Mouse (Mus musculus) forebrain, embryonic 13.5 days (tissue): ENCODE results near the gene Zfp827. TPM values are rescaled to one million over a fixed set of nuclear protein-coding genes. Genes with fewer than 3 reads are reported as not detected.

Experiments used
- ATAC-seq: fragments of 200-750 bp; cut with Nextera tagmentation; 2 replicates; pipeline ENCODE4 v1.8.0; 2017
- H3K27ac ChIP-seq: fragments of 300-500 bp; sonication (generic); 2 replicates; pipeline ENCODE4 v1.5.1; 2015; ENCODE audit warnings: inconsistent platforms, mild to moderate bottlenecking, moderate library complexity
- H3K27me3 ChIP-seq: fragments of 300-500 bp; sonication (generic); 2 replicates; pipeline ENCODE4 v1.6.1; 2015; ENCODE audit warnings: mild to moderate bottlenecking, inconsistent platforms
- H3K36me3 ChIP-seq: fragments of 300-500 bp; sonication (generic); 2 replicates; pipeline ENCODE4 v1.6.1; 2015; ENCODE audit warnings: mild to moderate bottlenecking, inconsistent platforms; ENCODE audit not compliant: poor library complexity, severe bottlenecking
- H3K4me1 ChIP-seq: fragments of 300-500 bp; sonication (generic); 2 replicates; pipeline ENCODE4 v1.6.1; 2015; ENCODE audit warnings: inconsistent platforms
- H3K4me2 ChIP-seq: fragments of 300-500 bp; sonication (generic); 2 replicates; pipeline ENCODE4 v1.6.1; 2015; ENCODE audit warnings: inconsistent platforms, mild to moderate bottlenecking, moderate library complexity
- H3K4me3 ChIP-seq: fragments of 300-500 bp; sonication (generic); 2 replicates; pipeline ENCODE4 v1.5.1; 2015; ENCODE audit warnings: mild to moderate bottlenecking, inconsistent platforms
- H3K9ac ChIP-seq: fragments of 300-500 bp; sonication (generic); 2 replicates; pipeline ENCODE4 v1.6.1; 2015; ENCODE audit warnings: mild to moderate bottlenecking, inconsistent platforms
- H3K9me3 ChIP-seq: fragments of 300-500 bp; sonication (generic); replicated peaks from 2 replicates; pipeline ENCODE4 v1.6.1; 2016; ENCODE audit warnings: inconsistent platforms
- WGBS: fragments of 180-500 bp; shearing (Covaris S2); methylation state at CpG from one replicate; pipeline ENCODE4 v1.1.7; 2015; 5-methylcytosine and 5-hydroxymethylcytosine counted together
- polyA plus RNA-seq: library from polyadenylated mRNA; unstranded; fragments of >200 nt; fragmentation: Nextera tagmentation; extraction: Ambion mirVana; gene quantifications from 2 replicates; pipeline ENCODE4 v1.2.1, GENCODE M21; 2015

Gene Zfp827
- polyA plus RNA-seq, 1 experiment from 2014 or later, result 10.2 TPM

- H3K27ac ChIP-seq, result no peak overlapping the region
- H3K27me3 ChIP-seq, result no peaks in the 10 kb centered on the region
- 42% methylated on average over 11 of the region's 11 CpGs for WGBS
- H3K9ac ChIP-seq, result no peak overlapping the region
- peaks cover 10% of the 10 kb centered on the region for H3K36me3 ChIP-seq
- no peaks in the 10 kb centered on the region for H3K4me1 ChIP-seq
- ATAC-seq, result no peak
- H3K4me2 ChIP-seq, result no peak overlapping the region
- no peak overlapping the region for H3K4me3 ChIP-seq
- H3K9me3 ChIP-seq, result no peaks in the 10 kb centered on the region
These were observed 68.7 kb downstream of the Zfp827 start for GRCm38 (mm10) chr8:79096970-79097369.

- Histone ChIP-seq H3K9ac (no peak overlapping the region), H3K27ac (no peak overlapping the region)
- no peak for ATAC-seq
These were observed 74.5 kb downstream of the Zfp827 start for GRCm38 (mm10) chr8:79102707-79103106.

GRCm38 (mm10) chr8:79103185-79103878 lies 75.1 kb downstream of the Zfp827 start:
- no peaks in the 10 kb centered on the region for H3K27me3 ChIP-seq
- no peak overlapping the region for H3K4me3 ChIP-seq
- H3K27ac ChIP-seq, result no peak overlapping the region; the same call in 1 of the 2 replicates
- no peak overlapping the region for H3K4me2 ChIP-seq
- ATAC-seq, result no peak
- WGBS, result 79% methylated on average over 14 of the region's 14 CpGs
- peaks cover 5% of the 10 kb centered on the region; the same call in 1 of the 2 replicates for H3K4me1 ChIP-seq
- 0 out of 2 replicates have a peak, but pooled peaks cover 8% of the 10 kb centered on the region for H3K36me3 ChIP-seq
- no peaks in the 10 kb centered on the region for H3K9me3 ChIP-seq
- no peak overlapping the region for H3K9ac ChIP-seq

More at GRCm38 (mm10) chr8:79102707-79103106, 74.5 kb downstream of the Zfp827 start:
- H3K36me3 ChIP-seq, result 0 out of 2 replicates have a peak, but pooled peaks cover 7% of the 10 kb centered on the region
- H3K27me3 ChIP-seq, result no peaks in the 10 kb centered on the region
- WGBS, result 57% methylated on average over 4 of the region's 4 CpGs
- no peak overlapping the region for H3K4me3 ChIP-seq
- H3K4me2 ChIP-seq, result no peak overlapping the region
- H3K9me3 ChIP-seq, result no peaks in the 10 kb centered on the region
- H3K4me1 ChIP-seq, result peaks cover 5% of the 10 kb centered on the region; the same call in 1 of the 2 replicates

- no peaks in the 10 kb centered on the region for H3K27me3 ChIP-seq
- H3K9me3 ChIP-seq, result no peaks in the 10 kb centered on the region
- ATAC-seq, result no peak
- WGBS, result 81% methylated on average over 9 of the region's 9 CpGs
- H3K36me3 ChIP-seq, result peaks cover 12% of the 10 kb centered on the region; the same call in 1 of the 2 replicates
- H3K4me2 ChIP-seq, result no peak overlapping the region
- no peak overlapping the region; the same call in 1 of the 2 replicates for H3K27ac ChIP-seq
- H3K4me1 ChIP-seq, result peaks cover 5% of the 10 kb centered on the region; the same call in 1 of the 2 replicates
- H3K4me3 ChIP-seq, result no peak overlapping the region
- H3K9ac ChIP-seq, result no peak overlapping the region
These were observed 75.8 kb downstream of the Zfp827 start for GRCm38 (mm10) chr8:79103923-79104580.

- Histone ChIP-seq H3K27me3 (no peaks in the 10 kb centered on the region), H3K9ac (no peak overlapping the region), H3K4me1 (peaks cover 5% of the 10 kb centered on the region; the same call in 1 of the 2 replicates), H3K4me3 (no peak overlapping the region), H3K9me3 (no peaks in the 10 kb centered on the region), H3K4me2 (no peak overlapping the region), H3K27ac (no peak overlapping the region; the same call in 1 of the 2 replicates), H3K36me3 (peaks cover 14% of the 10 kb centered on the region; the same call in 1 of the 2 replicates)
- WGBS, result 87% methylated on average over 9 of the region's 9 CpGs
- no peak for ATAC-seq
These were observed 76.4 kb downstream of the Zfp827 start for GRCm38 (mm10) chr8:79104634-79105033.

GRCm38 (mm10) chr8:79105186-79105585 lies 76.9 kb downstream of the Zfp827 start:
- 84% methylated on average over 10 of the region's 10 CpGs for WGBS
- peaks cover 14% of the 10 kb centered on the region; the same call in 1 of the 2 replicates for H3K36me3 ChIP-seq
- H3K27ac ChIP-seq, result no peak overlapping the region

GRCm38 (mm10) chr8:79111461-79111860 lies 83.2 kb downstream of the Zfp827 start:
- 93% methylated on average over 8 of the region's 8 CpGs for WGBS
- peaks cover 22% of the 10 kb centered on the region for H3K36me3 ChIP-seq
- ATAC-seq, result no peak
- H3K27ac ChIP-seq, result no peak overlapping the region
- no peak overlapping the region for H3K4me3 ChIP-seq
- no peaks in the 10 kb centered on the region for H3K4me1 ChIP-seq
- no peaks in the 10 kb centered on the region for H3K27me3 ChIP-seq
- no peak overlapping the region for H3K4me2 ChIP-seq
- no peak overlapping the region for H3K9ac ChIP-seq
- no peaks in the 10 kb centered on the region for H3K9me3 ChIP-seq

More at GRCm38 (mm10) chr8:79105186-79105585, 76.9 kb downstream of the Zfp827 start:
- Histone ChIP-seq H3K9ac (no peak overlapping the region), H3K4me1 (peaks cover 5% of the 10 kb centered on the region; the same call in 1 of the 2 replicates), H3K9me3 (no peaks in the 10 kb centered on the region), H3K4me3 (no peak overlapping the region), H3K27me3 (no peaks in the 10 kb centered on the region), H3K4me2 (no peak overlapping the region)
- no peak for ATAC-seq

GRCm38 (mm10) chr8:79112480-79112879 lies 84.2 kb downstream of the Zfp827 start:
- Histone ChIP-seq H3K27me3 (no peaks in the 10 kb centered on the region), H3K9ac (no peak overlapping the region), H3K4me2 (no peak overlapping the region), H3K27ac (no peak overlapping the region), H3K4me3 (no peak overlapping the region), H3K36me3 (peaks cover 17% of the 10 kb centered on the region), H3K4me1 (no peaks in the 10 kb centered on the region), H3K9me3 (no peaks in the 10 kb centered on the region)
- 95% methylated on average over 15 of the region's 18 CpGs for WGBS
- 0 out of 2 replicates have a peak, but pooled peaks have one; percentile 36 for ATAC-seq

GRCm38 (mm10) chr8:79113533-79113932 lies 85.3 kb downstream of the Zfp827 start:
- H3K27me3 ChIP-seq, result no peaks in the 10 kb centered on the region
- no peak for ATAC-seq
- 91% methylated on average over 9 of the region's 9 CpGs for WGBS
- H3K27ac ChIP-seq, result no peak overlapping the region
- H3K4me2 ChIP-seq, result no peak overlapping the region
- no peaks in the 10 kb centered on the region for H3K9me3 ChIP-seq
- no peaks in the 10 kb centered on the region for H3K4me1 ChIP-seq
- H3K4me3 ChIP-seq, result no peak overlapping the region
- no peak overlapping the region for H3K9ac ChIP-seq
- H3K36me3 ChIP-seq, result peaks cover 24% of the 10 kb centered on the region

GRCm38 (mm10) chr8:79114561-79114960 lies 86.3 kb downstream of the Zfp827 start:
- H3K27me3 ChIP-seq, result no peaks in the 10 kb centered on the region
- no peak overlapping the region for H3K4me3 ChIP-seq
- WGBS, result 58% methylated on average over 6 of the region's 6 CpGs
- no peak for ATAC-seq
- H3K9me3 ChIP-seq, result no peaks in the 10 kb centered on the region
- no peak overlapping the region for H3K9ac ChIP-seq
- no peak overlapping the region for H3K27ac ChIP-seq
- no peaks in the 10 kb centered on the region for H3K4me1 ChIP-seq
- no peak overlapping the region for H3K4me2 ChIP-seq
- H3K36me3 ChIP-seq, result peaks cover 27% of the 10 kb centered on the region

GRCm38 (mm10) chr8:79116436-79116835 lies 88.2 kb downstream of the Zfp827 start:
- no peak overlapping the region for H3K4me2 ChIP-seq
- WGBS, result 88% methylated on average over 7 of the region's 7 CpGs
- no peak overlapping the region for H3K27ac ChIP-seq
- H3K27me3 ChIP-seq, result no peaks in the 10 kb centered on the region
- no peaks in the 10 kb centered on the region for H3K9me3 ChIP-seq
- H3K4me3 ChIP-seq, result no peak overlapping the region
- no peaks in the 10 kb centered on the region for H3K4me1 ChIP-seq
- peaks cover 42% of the 10 kb centered on the region for H3K36me3 ChIP-seq
- no peak for ATAC-seq
- H3K9ac ChIP-seq, result no peak overlapping the region

- no peak for ATAC-seq
- Histone ChIP-seq H3K4me2 (no peak overlapping the region), H3K4me1 (no peaks in the 10 kb centered on the region), H3K27me3 (no peaks in the 10 kb centered on the region), H3K9ac (no peak overlapping the region), H3K27ac (no peak overlapping the region), H3K9me3 (no peaks in the 10 kb centered on the region), H3K4me3 (no peak overlapping the region), H3K36me3 (peaks cover 49% of the 10 kb centered on the region)
- WGBS, result 89% methylated on average over 7 of the region's 7 CpGs
These were observed 89.5 kb downstream of the Zfp827 start for GRCm38 (mm10) chr8:79117711-79118110.
